Mouse (Mus musculus): Measurements from ENCODE around the gene Gm20388. TPM values are rescaled to one million over a fixed set of nuclear protein-coding genes. Genes with fewer than 3 reads are reported as not detected.

Gene Gm20388
- total RNA-seq, 2 experiments from 2014 or later = 6.8 to 7.8 TPM

DNA sequence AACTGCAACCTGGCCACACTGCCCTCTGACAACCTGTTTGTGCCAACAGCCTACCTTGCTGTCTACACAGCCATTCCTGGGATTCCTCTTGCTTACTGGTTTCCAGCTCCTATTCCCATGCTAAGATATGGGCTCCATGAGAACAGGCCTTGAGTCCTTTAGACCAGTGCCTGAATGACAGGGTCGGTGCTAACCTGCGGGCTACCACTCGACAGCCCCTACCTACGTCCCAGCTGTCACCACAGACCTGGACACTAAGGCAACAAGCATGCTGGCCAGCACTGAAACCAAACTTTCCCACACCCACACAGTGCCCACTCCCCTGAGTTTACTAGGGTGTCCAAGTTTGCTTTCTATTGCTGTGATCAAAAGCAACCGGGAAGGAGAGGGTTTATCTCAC lies 1917.1 kb downstream of the Gm20388 start:
- DNase-seq = no peak
- intact Hi-C loops (cut with DNase I) = no loop called here

DNA sequence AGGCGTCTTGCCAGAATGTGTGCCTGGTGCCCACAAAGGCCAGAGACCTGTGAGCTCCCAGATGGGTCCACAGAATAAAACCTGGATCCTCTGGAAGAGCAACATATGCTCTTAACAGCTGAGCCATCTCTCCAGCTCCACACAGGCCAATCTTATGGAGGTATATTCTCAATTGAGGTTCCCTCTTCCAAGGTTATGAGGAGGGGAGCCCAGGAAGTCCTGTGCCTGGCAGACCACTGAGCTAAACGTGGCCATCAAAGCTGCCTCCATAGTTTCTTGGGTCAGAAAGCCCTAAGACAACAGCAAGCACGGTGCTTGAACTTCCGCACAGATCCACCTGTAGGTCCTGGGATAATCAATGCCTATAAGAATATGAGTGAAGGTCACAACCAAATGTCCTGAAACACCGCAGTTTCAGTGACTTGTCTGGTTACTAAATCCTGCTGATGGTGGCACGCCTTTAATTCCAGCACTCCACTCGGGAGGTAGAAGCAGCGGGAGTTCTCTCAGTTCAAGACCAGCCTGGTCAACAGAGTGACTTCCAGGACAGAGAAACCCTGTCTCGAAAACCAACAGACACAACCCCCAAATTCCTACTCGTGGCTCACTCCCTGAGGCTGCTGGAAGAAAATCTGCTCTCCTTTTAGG lies 1917.9 kb downstream of the Gm20388 start:
- no peak for DNase-seq
- intact Hi-C loops (cut with DNase I) = no loop called here

DNA sequence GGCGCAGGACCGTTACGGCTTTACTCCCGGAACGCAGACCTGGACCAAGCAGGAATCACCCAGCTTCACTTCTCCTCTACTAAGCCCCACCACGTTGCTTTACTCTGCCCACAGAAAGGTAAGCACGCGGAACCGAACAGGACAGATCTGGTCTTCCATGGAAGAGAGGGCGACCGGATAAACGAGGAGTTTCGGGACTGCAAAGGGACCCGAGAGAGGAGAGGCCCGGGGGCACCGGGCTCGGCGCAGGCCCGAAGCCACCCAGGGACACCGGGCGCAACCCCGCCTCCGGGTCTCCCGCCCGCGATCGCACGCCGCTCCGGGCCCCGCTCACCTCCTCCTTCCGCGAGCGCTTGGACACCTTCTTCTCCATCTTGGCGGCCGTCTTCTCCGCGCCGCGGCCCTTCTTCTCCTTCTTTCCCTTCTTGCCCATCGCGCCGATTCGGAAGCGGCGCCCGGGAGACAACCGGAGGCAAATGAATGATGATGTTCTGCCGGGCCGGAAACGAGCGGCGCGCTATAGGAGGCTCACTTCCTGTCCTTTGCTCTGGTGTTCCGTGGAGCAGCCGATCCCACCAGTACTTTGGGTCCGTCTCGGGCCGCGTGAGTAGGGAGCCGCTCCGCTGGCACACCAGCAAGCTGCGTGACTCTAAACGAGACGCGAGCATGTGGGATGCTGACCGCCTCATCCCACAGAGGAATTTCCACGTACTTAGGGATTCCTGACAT lies 1918.6 kb downstream of the Gm20388 start, which contains the start of gene Klhdc4:
TSS of gene Klhdc4 (minus strand) at position 522 of the 729 bp plus-strand sequence.
- DNase-seq = peak; percentile 82 to 89
- intact Hi-C loops (cut with DNase I) = no loop called here

DNA sequence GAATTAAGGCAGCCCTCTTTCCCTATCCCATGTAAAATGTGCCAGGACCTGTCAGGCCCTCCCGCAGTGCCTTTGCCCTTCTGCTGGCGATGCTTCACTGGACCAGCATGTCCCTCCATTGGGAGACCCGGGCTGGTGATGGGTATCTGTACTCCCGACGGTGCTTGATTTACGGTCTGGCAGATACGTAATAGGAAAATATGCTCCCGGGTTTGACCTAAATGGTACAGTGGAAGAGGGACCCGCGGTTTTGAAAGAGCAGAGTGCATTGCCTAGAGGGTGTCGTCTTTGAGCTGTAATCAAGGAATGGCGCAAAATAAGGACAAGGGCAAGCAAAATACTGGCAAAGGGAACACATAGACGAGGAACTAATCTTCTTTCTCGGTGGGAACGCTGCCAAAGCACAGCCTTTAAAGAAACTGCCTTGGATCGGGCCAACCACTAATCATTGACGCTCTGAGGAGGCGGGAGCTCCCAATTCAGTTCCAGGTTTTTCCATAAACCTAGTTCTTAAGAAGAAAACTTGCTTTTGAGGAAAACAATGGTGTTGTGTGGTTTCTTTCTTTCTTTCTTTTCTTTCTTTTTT lies 1919.2 kb downstream of the Gm20388 start:
- intact Hi-C loops (cut with DNase I) = loop anchor here (5.0 kb wide), 1 partner anchor 113 kb away; no protein-coding TSS in a partner anchor
- no peak for DNase-seq

DNA sequence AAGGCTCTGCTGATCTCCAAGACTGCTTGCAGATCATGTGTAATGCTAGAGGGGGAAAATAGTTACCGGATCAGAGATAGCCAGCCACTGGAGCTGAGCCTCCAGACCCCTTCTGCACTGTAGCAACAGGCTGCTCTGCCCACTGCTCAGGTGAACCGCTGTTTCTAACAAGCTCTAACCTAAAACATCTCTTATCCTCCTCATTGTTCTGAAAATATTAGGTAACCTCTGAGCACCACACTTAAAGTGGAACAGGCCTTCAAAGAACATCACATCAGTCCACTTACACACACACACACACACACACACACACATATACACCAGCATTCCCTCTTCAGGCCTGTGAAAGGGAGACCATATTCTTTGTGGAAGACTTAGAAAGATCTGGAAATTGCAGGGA lies 1921.4 kb downstream of the Gm20388 start:
- DNase-seq = no peak
- intact Hi-C loops (cut with DNase I) = loop anchor here (5.0 kb wide), 1 partner anchor 115 kb away; no protein-coding TSS in a partner anchor

DNA sequence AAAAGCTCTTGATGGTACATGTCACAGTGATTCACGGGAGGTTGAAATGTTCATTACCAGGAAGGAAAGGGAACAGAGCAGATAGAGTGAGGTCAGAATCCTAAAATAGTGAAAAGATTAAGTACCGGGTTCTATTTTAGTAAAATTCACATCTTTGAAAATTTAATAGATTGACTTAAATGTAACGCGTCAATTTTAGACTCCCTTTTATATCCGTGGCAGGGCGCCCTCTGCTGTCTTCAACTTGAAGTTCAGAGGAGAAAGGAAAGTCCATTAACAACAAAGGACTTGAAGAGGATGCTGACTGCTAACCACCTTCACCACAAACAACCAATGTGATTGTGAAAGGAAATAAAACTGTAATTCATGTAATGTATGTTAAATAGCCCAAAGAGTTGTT lies 1921.9 kb downstream of the Gm20388 start:
- DNase-seq = peak in 1 of 2 experiments; percentile 35
- intact Hi-C loops (cut with DNase I) = loop anchor here (5.0 kb wide), 1 partner anchor 115 kb away; no protein-coding TSS in a partner anchor

DNA sequence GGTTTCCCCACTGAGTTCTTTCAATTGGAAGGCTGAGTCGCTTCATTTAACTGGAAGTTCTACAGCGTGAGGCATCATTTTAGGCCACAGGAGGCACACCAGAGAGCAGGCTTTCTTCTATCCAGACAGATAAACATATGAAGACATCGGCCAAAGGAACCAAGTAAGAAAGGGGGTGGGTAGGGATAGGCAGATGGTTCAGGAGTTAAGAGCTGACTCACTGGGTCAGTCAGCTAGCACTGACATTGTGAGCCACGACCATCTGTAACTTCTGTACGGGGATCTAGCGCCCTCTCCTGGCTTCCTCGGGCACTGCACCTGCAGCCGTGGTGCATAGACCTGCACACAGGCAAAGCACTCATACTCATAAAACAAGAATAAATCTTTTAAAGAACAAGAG lies 1930.6 kb downstream of the Gm20388 start:
- DNase-seq = no peak
- intact Hi-C loops (cut with DNase I) = no loop called here

DNA sequence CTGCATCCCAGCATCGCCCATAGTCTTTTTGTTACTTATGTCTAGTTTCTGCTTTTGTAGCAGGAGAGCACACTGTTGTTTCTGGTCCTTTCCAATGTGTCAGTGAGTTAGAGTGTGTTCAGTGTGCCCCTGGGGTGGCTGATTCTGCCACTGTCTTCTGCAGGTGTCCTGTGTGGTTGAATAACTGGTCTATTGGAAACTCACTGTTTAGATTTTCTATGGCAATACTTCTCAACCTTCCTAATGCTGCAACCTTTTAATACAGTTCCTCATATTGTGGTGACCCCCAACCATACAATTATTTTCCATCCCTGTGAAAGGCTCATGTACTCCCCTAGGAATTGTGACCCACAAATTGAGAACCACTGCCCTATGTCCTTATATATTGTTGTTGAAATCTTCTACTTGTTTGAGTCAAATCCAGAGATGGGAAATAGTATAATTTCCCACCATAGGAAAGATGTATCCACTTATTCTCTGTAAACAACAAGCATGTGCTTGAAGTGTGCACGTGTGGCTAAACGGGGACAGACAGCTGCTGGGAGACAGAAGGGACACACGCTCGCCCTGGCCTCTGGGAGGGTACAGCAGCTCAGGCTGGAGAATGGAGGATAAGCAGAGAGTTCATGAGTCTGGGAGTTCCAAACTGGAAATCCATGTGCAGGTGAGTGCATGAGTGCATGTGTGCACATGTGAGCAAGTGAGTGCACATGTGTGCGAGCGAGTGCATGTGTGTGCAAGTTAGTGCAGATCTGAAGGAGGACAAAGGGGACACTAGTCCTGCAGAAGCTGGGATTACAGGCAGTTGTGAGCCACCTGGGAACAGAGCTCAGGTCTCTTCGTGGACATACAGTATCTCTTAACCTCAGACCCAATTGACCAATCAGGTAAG lies 1931.7 kb downstream of the Gm20388 start:
- intact Hi-C loops (cut with DNase I) = no loop called here

DNA sequence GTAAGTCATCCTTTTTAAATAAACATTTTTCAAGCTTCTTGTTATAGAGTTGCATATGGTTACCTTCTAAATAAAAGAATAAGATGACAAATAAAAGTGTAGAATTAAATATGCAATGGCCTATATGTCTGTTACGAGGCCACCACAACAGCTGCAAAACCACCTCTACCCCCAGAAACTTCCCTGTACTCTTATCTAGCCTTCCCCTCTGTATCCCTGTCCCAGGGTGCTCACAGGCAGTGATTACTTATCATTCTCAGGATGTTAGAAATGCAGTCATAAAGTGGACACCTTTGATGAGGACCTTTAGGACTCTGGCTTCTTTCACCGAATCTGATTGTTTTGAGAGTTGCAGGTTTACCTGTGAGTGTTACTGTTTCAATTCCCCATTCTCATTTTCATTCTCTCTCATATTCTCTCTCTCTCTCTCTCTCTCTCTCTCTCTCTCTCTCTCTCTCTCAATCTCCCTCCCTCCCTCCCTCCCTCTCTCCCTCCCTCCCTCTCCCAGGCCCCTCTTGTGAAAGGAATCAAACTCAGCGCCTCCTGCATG lies 1932.6 kb downstream of the Gm20388 start:
- DNase-seq = no peak
- intact Hi-C loops (cut with DNase I) = no loop called here

More for the DNA sequence above, 1931.7 kb downstream of the Gm20388 start:
- no peak for DNase-seq

DNA sequence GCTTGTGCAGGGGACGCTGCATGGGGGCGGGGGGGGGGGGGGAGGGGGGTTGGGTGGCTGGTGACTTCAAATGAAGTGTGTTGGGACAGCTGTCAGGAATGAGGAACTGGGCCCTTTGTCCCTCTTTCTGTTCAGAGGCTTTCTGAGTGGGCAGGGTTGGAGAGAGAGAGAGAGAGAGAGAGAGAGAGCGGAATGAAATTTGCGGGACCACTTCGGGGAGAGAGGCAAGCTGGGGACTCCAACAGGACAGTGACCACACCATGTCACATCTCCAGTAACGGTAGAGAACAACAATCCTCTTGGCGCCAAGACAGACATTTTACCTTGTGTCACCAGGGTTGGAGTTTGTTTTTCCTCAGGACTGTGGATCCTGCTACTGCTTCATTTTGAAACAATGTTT lies 1934.1 kb downstream of the Gm20388 start:
- no peak for DNase-seq
- intact Hi-C loops (cut with DNase I) = no loop called here

DNA sequence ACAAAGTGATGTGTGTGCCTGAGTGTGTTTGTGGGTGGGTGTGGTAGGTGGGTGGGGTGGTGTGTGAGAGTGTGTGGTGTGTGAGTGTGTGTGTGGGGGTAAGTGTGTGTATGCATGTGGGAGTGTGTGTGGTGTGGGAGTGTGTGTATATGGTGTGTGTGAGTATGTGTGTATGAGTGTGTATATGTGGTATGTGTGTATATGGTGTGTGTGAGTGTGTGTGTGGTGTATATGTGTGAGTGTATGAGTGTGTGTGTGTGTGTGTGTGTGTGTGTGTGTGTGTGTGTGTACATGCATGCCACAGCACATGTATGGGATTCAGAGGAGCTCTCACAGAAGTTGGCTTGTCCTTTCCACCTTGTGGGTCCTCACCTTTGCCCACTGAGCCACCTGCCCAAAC lies 1936.2 kb downstream of the Gm20388 start:
- DNase-seq = no peak
- intact Hi-C loops (cut with DNase I) = no loop called here

DNA sequence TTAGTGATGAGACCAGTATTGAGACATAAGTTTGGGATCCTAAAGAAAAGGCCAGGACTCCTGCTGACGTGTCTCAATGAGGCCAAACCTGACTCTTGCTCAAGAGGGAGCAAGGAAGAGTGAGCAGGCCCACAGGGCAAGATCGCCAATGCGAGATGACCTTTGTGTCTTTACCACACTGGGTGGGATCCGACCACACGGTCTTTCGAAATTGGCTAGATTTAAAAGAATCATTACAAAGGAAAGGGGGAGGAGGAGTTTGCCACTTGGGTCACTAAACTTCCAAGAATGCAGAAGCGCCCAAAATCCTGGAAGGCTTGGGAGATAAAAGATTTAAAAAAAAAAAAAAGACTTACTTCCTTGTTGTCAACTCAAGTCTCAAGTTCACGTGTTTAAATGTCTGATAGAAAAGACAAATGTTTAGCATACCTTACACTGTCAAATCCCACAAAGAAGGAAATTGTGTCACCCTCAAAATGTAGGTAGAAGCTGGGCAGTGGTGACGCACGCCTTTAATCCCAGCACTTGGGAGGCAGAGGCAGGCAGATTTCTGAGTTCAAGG lies 1936.7 kb downstream of the Gm20388 start:
- intact Hi-C loops (cut with DNase I) = no loop called here
- DNase-seq = no peak

DNA sequence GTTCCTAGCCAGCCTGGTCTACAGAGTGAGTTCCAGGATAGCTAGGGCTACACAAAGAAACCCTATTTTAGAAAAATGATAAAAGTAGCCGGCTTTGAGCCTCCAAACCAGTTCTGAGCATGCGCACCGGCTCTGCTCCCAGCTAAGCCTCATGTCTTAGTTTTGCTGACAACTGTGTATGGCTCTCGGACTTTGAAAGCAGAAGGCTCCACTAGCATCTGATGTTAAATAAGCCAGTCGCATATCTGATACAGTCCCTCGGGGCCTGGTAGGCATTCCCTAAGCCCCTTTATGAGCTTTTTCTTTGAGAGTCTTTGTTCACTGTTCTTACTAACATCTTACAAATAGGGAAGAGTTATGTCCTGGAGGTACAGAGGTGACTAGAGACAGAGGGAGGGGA lies 1937.3 kb downstream of the Gm20388 start:
- no peak for DNase-seq
- intact Hi-C loops (cut with DNase I) = no loop called here

DNA sequence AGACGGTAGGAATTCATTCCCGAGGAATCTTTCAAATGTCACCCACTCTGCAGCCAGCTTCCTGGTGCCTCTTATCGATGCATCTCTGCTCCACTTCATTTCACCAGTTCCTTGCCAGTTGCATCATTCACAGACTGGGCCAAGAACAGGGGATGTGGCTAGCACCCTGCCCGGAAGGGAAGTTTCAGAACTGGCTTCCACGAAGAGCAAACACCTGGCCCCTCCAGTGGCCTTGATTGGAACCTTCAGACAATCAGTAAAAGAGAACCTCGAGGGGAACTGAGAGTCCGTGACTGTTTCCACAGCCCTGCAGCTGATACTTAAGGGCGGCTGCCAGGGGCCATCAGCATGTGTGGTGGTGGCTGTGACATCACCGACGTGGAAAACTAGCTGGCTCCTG lies 1937.9 kb downstream of the Gm20388 start:
- intact Hi-C loops (cut with DNase I) = no loop called here
- no peak for DNase-seq

DNA sequence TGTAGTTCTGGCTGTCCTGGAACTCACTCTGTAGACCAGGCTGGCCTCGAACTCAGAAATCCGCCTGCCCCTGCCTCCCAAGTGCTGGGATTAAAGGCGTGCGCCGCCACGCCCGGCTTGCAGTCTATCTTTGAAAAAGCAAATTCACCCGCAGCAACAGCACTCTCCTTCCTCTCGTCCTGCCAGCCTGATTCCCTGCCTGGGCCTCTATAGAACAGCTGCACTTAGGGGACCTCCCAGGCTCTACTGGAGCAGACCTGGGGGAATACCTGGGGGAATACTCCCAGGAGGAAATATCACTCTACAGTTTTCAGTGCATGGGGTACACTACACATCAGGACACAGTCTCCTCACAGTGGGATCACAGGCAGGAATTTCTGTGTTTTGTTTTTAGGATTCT lies 1938.7 kb downstream of the Gm20388 start:
- DNase-seq = no peak
- intact Hi-C loops (cut with DNase I) = no loop called here

DNA sequence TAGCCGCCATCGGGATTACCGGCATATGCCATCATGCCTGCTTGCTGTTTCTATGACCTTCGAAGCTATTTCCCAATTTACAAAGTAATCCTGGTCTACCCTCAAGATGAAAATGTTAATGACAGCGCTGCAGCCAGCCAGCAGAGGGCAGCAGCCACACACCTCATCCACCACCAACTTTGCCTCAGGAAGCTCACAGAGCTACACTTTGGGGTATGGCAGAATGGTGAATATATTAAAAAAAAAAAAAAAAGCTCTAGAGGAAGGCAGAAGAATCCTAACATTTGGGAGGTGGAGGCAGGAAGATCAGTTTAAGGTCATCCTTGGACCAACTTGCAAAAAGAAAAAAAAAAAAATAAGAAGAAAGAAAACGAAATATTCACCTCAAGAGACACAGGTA lies 1939.4 kb downstream of the Gm20388 start:
- intact Hi-C loops (cut with DNase I) = loop anchor here (5.0 kb wide), 1 partner anchor 77 kb away; no protein-coding TSS in a partner anchor
- peak; percentile 51 to 56 for DNase-seq

DNA sequence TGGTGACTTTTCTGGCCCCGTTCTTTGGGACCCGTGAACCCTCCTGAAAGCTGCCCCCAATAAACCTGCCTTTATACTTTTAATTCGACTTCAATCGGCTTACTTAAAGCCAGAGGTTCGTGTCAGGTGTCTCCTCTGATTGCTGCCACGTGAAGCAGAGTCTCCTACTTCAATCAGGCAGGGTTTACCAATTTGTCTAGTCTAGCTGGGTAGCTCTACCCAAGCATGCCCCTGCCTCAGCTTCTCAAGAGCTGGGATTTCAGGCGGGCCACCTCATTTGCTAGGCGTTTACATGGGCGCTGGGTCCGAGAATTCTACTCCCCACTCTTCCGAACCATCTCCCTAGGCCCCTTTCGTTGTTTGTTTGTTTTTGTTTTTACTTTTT lies 1939.8 kb downstream of the Gm20388 start:
- intact Hi-C loops (cut with DNase I) = loop anchor here (5.0 kb wide), 1 partner anchor 77 kb away; no protein-coding TSS in a partner anchor
- no peak for DNase-seq

DNA sequence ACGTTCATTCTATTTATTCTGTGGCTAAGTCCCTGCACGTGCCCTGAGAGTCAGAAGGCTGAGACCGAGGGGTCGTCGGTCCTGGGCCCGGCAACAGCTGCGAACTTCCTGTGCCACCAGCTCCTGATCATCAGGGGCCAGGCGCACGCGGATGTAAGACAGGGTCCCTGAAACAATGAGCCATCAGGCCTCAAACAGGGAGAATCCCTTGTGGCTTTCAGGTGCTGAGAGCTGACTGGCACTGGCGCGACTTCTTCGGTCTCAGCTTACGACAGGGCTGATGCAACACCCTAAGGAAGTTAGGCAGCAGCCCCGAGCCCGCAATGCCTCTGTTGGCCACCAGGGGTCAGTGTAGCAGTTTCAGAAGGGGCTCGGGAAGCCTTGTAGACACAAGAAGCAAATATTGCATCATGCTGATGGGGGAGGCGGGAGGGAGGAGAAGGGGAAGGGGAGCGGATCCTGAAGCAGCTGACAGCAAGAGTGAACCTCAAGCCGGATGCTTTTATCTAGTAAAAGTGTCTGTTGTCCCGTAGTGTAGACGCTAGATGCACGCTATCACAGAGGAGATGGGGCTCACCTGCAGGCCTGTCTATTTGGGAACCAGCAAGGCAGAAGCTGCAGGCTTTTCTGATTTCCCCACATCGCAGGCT lies 1940.3 kb downstream of the Gm20388 start:
- intact Hi-C loops (cut with DNase I) = loop anchor here (1.0 to 5.0 kb wide), 2 partner anchors 58 to 76 kb away; no protein-coding TSS in a partner anchor
- peak; percentile 97 for DNase-seq

DNA sequence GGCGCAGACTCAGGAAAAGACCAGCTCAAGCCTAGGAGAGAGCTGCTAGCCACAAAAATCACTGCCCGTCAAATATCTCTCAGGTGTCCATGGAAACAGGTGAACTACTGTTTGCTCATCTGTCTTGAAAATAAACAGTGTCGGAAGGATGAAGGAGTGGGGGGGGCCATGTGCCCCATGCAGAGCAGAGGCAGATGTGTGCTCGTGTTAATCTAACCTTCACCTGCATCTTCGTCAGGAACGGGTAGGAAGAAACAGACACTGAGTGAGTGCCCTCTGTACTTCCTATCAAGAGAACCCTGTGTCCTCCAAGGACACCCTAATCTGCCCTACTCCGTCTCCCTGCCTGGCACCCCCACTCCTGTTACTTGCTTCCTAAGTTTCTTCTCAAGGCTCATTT lies 1941.1 kb downstream of the Gm20388 start:
- intact Hi-C loops (cut with DNase I) = loop anchor here (1.0 to 5.0 kb wide), 2 partner anchors 58 to 76 kb away; no protein-coding TSS in a partner anchor
- DNase-seq = no peak
